Mouse (Mus musculus): ENCODE results near the gene Gm49352.
"Not testable (repeated sequence)": the region's sequence is repeated elsewhere in the genome, so short reads cannot be mapped to it uniquely, and the experiment has no call there.

The Gm49352 gene

GRCm38 (mm10) chr13:61568074-61568473 lies at the start of gene Gm49352:
Gm49352 (minus strand) TSS chr13:61568174.
- CTCF ChIA-PET = not testable (repeated sequence)

- CTCF ChIA-PET = no interaction called here
Measured at GRCm38 (mm10) chr13:61570027-61570426, 2.1 kb upstream of the Gm49352 start, which contains the start of gene Cts3. Cts3 (minus strand) TSS chr13:61570127.

GRCm38 (mm10) chr13:61541631-61542030 lies 26.3 kb downstream of the Gm49352 start, which contains the start of gene Ctsm:
Ctsm (minus strand) TSS chr13:61541839.
- CTCF ChIA-PET = no interaction called here
